Mouse (Mus musculus) lung, postnatal 4 days (tissue): ENCODE measurements around the gene Ate1.
"Not testable (repeated sequence)": the region's sequence is repeated elsewhere in the genome, so short reads cannot be mapped to it uniquely, and the experiment has no call there.

Source experiments
- DNase-seq, 2 experiments: peaks; one replicate each; pipeline ENCODE4 v3.0.0; 2021

The Ate1 gene

DNA sequence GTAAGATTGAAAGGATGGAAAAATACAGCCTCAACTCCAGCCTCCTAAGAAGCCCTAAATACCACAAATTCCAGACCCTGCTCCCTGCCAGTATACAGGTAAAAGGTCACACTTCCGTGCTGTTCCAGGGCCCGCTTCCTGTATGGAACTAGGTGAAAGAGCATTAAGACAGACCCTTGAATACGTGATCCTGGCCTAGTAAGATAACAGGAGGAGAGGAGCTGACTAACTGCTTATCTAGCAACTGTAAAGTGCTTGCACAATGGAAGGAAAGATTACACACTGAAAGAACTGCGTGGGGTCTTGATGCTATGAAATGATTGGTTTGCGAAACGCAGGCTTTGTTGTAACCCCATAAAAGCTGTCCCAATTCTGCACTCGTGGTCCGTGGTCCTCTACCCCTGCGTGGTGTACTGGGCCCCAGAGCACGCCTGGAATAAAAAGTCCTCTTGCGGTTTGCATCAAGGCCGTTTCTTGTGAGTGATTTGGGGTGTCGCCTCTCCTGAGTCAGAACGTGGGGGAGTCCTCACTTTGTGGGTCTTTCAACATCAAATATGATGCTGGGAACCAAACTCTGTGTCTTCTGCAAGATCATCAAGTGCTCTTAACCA is 748 bp upstream of the Ate1 start:
- DNase-seq = no peak

DNA sequence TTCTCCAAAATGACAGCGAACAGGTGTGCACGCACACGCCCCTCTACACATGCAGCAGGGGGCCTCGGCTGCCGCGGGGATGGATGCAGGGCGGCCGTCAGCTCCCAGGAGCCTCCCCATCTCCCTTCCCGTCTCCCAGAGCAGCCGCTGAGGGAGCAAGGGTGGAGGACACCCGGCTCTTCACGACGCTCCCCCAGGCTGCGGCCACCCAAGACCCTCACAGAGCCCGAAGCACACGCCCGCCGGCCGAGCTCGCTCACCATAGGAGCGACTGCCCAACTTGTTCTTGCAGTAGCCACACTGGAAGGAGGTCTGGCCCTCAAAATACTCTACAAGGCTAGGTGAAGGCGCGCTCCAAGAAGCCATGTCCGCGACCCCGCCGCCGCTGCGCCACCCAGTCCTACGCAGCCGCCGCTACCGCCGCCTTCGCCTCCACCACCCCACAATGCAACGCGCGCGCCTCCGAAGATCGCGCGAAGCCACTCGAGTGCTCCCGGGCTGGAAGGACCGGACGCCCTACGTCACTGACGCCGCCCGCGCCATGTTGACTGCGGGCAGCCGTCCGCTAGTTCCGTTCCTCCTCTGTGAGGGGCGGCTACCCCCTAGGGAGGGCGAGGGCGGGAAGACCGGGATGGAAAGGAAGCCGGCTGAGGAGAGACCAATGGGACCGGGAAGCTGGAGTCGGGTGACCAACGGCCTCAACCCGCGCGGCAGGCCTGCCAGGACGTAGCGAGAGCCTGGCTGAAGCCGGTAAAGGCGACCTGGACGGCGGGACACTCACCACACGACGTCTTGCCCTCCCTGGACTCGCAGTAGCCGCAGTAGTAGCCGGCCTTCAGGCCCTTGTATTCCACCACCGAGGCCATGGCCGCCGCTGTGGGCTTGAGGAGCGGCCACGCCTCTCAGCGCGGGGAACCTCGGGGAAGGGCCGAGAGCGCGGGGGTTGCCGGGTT is 797 bp downstream of the Ate1 start:
- DNase-seq = peak; percentile 99

DNA sequence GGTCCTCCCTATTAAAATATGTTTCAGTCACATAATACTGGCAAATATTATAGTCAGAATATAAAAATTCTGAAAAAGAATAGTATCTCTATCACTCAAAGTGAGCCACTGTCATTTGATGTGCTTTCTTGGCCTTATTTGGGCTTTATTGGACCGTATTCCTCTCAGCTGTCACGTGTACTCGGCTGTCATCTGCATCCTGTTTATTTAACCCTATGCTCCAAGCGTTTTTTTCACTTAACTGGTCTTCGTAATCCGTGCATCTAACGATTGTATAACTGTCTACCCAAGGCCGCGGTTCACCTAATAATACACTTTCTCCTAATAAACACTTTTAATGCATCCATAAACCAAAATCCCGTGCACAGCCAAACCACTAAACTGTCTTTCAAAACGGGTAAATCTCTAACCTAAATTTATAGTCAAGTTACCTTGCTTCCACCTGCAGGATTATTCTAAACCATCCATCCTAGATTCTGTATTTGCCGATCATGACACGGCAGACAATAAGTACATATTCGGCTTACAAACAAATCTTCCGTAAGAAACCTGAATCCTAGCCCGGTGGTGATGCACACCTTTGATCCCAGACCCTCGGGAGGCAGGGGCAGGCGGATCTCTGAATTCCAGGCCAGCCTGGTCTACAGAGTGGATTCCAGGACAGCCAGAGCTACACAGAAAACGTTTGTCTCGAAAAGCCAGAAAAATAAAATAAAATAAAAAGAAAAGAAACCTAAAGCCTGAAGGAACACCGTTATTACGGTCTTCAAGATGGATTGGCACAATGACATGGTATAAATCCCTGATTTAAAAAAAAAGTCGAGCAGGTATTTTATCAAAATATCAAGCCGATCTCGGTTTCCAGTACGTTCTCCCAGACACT is 1.7 kb downstream of the Ate1 start:
- DNase-seq = peak in 1 of 2 experiments; percentile 11

DNA sequence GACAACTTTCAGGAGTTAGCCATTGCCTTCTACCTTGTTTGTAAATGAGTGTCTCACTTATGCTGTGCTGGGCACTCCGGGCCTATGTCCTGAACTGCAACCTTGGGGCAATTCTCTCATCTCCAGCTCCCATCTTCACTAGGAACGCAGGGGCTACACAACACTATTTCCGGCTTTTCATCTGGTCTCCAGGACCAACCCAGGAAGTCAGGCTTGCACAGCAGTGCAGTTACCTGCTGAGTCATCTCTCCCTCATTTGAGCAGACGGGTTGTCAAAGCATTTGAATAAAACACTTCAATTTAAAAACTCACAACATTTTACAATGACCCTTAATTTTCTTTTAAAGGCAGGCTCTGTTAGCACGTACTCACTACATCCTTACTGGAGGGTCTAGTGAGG is 9.9 kb downstream of the Ate1 start:
- DNase-seq = no peak

DNA sequence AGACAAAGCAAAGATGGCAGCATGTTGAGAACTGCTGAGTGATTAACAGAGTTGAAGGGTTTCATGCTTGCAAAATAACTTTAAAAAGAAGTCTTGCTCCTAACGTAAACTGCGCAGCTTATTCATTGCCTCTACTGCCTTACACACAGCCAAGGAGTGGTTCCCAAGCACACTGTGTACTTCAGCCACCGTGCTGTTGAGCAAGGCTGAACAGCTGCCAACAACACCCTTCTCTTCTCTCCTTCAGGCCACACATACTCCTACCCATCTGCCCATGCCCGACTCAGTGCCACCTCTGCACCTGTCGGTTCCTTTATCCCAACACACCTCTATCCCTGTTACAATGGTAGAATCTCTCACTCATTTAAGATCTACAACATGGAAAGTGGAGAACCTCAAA is 17.2 kb downstream of the Ate1 start:
- DNase-seq = no peak

DNA sequence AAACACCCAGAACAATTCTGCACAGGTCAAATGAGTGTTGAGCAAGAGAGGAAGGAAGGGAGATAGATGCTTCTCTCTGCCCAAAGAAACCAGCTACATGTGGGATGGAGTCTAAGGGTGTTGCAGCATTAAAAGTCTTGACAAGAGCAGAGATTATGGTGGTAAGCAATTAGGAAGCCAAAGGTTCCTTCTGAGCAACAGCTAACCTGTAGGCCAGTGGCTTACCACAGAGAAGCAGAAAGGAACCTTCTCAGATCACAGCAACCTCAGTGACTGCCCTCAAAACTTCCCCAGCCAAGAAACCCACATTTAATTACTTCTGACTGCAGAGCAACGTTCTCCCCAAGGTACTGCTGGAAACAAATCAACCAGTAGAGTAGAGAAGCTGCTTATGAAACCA is 18.7 kb downstream of the Ate1 start:
- DNase-seq = no peak

DNA sequence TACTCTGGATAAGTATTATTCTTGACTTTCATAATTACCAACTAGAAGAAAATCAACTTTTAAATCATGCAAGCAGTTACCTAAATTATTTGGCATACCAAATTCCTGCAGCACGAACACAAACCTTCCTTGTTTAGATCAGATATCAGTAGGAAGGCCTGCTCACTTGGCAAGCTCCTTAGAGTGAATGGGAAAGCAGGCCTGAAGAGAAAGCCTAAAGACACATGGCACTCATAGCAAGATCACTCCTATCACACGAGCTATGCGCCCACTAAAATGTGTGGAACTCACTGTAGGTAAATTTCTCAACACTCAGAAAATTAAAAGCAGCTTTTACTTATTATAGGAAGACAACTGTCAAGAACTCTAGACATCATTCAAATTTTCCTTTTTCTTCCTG is 26.8 kb downstream of the Ate1 start:
- DNase-seq = no peak

DNA sequence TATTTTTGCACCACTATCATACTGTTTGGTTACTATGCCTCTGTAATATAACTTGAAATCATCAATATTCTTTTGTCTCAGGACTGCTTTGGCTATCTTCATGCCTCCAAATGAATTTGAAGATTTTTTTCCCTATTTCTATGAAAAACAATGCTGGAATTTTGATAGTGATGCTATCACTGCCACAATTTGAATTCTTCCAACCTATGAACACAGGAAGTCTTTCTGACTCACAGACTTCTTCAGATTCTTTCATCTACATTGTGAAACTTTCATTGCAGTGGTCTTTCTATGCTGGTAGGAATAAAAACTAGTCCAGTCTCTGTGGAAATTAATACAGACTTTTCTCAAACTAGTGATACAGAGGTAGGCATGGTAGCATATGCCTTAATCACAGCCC is 28.1 kb downstream of the Ate1 start:
- DNase-seq = no peak

DNA sequence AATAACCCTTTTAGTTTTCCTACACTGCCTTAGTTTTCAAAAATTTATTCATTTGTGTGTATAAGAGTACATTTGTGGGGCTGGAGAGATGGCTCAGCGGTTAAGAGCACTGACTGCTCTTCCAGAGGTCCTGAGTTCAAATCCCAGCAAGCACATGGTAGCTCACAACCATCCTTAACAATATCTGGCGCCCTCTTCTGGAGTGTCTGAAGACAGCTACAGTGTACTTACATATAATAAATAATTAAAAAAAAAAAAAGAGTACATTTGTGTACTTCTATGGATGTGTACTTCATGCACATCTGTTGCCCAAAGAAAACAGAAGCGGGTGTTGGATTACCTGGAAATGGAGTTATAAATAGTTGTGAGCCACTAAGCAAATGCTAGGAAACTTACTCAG is 41.2 kb downstream of the Ate1 start:
- DNase-seq = not testable (repeated sequence)

DNA sequence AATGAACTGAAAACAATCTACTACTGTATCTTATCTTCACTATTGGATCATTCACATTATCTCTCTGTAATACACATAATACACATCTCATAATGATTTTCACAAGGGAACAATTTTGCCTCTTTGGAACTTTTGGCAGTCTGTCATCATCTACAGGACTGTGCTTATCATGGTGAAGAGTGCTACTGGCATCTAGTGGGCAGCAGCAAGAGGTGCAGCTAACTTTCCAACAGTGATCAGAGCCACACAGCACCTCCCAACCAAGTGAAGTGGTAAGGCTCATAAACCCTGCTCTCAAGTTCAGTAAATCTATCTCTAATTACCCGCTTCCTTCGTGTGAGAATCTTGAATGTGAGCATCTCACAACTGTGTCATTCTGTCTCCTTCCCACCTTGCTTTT is 44.2 kb downstream of the Ate1 start:
- peak; percentile 27 to 61 for DNase-seq

DNA sequence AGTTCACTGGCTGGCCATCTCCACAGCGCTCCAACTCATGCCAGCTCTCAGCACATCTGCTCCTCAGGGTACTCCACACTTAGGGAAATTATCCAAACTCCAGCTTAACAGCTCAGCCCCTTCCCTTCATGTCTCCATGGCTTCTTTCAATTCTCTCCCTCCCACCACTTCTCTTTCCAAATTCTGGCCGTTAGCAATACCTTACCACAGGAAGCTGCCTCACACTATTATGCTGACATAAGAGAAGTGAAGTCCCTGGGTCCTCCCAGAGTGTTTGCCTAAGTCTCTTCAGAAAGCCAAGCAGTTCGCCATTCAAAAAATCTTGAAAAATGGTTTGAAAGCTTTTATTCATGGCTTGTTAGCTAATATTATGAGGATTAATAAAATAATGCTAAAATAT is 46.3 kb downstream of the Ate1 start:
- DNase-seq = no peak

DNA sequence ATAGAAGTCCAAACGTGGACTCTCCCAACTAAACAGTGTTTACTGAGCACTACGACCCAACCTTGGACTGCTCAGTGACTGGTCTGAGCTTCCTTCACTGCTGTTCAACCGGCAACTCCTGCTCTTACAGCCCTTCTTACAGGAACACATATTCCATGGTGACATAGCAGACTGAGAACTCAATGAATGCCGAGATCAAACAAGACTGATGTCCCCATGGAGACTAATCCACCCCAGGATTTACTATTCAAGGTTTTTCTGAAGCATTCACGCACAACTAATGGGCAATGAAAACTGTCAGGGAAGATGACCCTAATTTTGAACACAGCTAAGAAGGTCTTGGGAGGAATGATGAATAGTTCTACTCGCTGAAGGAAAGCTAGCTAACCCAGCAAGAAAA is 47.5 kb downstream of the Ate1 start:
- no peak for DNase-seq

DNA sequence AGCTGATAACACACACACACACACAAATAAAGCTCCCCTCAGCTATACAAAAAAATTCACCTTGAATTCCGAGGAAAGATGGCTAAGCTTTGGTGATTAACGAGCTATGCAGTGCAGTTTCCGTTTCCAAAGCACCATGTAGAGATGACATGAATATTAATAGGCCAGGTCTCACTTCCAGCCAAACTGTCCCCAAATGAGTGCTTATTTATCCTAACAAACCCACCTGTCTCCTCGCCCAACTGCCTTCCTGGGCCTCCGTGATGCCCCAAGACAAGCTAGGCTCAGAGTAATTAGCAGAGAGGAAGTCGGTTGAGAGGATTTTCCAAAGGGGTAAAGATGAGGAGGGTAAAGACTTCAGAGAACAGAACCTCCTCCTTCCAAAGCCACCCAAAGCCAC is 49.1 kb downstream of the Ate1 start:
- DNase-seq = no peak

DNA sequence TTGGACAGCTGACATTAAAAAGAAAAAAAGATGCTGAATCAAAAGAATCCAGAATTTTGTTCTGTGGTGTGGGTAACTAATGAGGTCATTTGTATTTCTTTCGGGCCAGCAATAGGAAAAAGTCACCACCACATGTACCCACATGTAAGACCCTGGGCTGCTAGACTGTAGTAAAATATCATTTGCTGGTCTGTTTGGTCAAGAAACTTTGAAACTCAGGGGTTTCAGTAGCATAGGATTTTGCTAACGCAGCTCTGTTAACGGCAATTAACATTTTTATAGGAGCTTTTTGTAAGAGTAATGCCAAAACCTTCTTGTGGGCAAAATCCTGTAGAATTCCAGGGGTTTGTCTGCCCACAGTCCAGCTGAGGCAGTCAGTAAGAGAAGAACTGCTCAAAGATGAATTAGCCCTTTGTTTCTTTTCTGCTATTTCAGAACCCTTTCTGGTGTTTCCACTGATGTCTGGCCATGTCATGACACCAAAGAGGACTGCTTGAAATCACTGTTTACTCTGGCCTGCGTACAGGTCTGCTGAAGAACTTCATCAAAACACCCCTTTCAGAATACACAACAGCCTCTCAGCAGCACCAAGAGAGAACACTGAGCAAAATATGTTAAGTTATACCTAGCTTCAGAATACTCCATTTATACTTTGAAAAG is 64.5 kb downstream of the Ate1 start:
- no peak for DNase-seq

DNA sequence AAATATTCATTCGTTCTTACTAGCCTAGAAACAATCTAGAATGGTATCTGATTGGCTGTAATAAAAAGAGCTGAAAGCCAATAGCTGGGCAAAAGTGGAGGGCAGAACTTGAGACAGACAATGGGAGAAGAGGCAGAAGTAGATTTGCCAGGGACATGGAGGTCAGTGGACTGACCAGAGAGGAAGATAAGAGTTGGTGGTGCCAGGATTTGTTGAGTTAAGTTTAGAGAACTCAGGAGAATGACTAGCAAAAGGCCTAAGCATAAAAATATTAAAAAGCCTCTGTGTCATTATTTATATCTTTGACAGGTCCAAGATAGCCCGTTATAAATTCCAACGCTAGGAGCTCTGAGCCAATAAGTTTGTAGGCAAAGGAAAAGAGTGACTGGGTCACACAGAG is 65.9 kb downstream of the Ate1 start:
- no peak for DNase-seq

DNA sequence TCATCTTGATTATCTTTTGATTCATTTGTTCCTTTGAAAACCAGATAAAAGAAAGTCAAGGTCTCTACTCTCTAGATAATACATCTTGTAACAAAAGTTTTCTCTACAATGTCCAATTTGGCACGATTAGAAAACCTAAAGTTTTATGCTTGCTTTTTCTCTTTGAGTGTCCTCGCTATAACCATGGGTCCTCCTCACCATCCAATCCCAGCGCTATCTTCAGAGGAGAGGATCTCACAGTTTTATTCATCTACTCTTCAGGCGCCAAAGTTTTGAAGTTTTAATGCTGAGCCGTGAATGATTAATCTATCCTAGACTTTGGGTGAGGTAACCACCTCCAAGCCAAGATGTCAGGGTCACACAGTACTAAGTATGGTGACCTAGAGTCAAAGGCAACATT is 84.4 kb downstream of the Ate1 start:
- no peak for DNase-seq

DNA sequence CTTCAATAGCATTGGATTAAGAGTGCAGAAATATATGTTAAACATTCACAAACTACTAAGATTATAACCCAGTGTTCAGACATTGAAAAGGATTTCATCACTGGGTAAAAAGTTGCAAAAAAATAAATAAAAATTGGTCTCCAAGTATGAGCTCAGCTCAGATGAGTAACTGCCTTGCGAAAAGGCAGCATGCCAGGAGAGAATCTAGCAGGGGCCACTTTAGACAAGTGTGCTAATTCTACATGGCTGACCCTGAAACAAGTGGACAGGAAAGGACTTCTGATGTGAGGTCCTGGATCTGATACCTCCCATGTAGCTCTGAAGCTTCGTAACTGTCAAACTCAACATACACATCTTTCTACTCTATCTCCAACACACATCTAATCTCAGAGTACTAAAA is 88.0 kb downstream of the Ate1 start:
- peak in 1 of 2 experiments; percentile 12 for DNase-seq

DNA sequence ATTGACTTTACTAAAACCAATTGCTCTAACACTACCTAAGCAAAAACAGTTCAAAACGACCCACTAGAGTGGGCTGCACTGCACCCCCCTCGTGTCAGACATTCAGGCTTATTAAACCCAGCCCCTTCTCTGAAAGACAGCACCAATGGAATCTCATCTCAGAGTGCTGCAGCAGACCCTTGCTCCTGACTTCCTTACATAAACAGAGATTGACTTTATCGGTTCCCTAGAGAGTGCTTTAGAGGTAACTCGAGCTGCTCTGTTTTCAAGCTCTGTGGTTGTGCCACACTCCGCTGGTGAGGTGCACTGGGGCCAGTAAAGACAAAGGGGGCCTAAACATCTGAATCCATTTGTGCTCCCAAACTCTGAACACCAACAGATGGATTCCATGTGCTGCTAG is 93.6 kb downstream of the Ate1 start:
- no peak for DNase-seq

DNA sequence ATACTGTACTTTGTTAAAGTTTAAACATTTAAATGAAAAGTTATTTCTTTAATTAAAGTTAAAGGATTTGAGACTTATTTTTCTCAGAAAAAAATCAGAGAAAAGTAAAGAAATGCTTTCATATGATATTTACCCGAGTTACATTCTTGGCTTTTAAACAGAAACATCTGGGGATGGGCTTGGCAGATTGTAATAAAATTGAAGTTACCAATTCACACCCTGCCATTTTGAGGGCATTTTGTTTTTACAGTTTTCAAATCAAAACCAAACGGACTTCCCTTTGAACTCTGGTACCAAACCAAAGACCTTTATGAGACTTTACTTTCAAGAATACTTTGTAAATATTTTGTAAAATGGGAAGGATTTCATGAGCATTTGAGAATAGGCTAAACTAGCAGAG is 94.2 kb downstream of the Ate1 start:
- DNase-seq = no peak

DNA sequence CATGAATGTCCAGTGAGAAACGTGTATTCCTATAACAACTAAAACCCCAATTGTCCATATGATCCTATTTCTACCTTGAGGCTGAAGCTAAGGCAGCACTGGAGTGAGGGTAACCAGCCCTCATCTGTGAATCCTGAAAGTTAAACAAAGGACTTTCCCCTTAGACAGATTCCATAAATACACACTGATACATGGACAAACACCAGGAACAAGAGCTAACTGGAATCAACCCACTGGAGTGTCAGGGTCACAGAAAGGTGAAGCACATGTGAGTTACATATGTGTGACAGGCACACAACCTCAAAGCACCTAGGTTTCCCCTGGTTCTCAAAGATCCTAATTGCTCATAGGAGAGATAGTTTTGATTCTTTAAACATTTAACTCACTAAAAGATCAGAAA is 100.2 kb downstream of the Ate1 start:
- DNase-seq = no peak

DNA sequence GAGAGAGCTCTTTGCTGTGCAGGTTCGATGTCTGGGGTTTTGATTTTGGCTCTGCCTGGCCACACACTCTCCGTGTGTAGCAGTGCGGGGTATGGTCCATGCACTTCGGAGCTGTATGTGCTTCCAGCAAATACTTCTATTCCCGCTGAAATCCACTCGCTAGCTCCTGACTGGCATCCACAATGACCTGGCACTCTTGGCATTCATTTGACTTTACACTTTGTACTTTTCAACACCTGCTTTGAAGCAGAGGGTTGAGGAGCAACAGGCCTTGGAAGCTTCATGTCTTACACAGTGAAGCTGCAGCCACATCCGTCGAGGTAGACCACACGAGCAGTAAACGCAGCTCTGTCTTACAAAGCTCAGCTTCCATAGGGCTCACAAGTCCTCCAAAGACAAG is 112.5 kb downstream of the Ate1 start:
- no peak for DNase-seq

DNA sequence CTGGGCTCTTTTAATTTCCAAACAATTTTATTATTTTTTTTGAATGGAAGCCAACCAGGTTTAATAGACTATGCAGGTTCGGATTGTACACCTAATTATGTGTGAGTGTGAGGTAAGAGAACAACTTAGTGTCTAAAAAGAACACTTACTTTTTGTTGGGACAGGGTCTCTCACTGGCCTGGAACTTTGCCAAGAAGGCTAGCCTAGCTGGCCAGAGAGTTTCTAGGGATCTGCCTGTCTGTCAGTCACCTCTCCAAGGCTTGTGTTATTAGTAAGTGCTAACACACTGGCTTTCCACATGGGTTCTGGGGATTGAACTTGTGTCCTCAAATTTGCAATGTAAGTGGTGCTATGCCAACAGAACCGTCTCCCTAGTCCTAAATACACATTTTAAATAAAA is 116.8 kb downstream of the Ate1 start:
- DNase-seq = no peak

DNA sequence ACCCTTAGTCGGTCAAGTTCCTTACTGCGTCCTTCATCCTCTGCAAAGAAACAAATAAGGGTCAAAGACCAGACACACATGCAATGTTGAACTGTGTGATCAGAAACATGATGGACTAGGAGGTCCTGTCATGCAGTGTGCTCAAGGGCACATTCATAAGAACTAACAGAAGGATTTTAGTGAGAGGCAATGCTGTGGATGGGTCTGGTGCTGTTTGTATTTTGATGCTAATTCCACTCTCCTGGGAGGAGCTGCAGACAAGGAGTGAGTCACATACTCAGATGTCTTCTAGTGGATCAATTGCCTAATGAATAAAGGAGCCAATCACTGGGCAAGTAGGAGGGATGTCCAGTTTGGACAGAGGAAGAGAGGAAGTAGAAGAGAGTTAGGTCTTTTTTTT is 125.5 kb downstream of the Ate1 start:
- DNase-seq = no peak
